Mouse (Mus musculus): ENCODE data around the gene Mrgprb5. TPM values are rescaled to one million over a fixed set of nuclear protein-coding genes. Genes with fewer than 3 reads are reported as not detected.

Gene Mrgprb5
- total RNA-seq (2021) (not detected), polyA plus RNA-seq (2012; rRNA removed) (not detected in 2 replicates)
- long read RNA-seq: 0 reads

DNA sequence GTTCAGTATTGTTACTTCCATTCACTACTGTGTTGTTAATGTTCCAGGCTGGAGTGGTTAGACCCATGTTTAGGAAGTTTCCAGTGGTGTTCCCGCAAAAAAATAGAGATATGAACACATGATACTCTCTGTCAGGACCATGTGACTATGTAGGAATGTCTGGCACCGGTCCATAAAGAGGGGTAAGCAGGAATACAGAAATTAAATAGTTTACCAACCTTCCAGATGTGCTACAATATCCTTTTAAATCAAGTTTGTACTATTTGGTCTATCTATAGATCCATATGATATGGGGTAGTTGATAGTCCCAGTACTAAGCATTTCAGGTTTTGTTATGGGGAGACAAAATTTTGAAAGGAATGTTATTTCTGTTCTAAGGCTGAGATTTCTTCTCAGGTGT, at the start of gene Mrgprb5:
Gene Mrgprb5, minus strand, starts transcription at position 101 of the 400 bp plus-strand sequence.
- intact Hi-C loops (cut with DNase I): no loop called here
- Histone ChIP-seq H3K27me3 (ENCODE audit: control insufficient read depth, insufficient read depth, low read length) (no peaks in the 10 kb centered on the region), H3K4me3 (no peak within 1 kb of the TSS), H3K36me3 (ENCODE audit: control insufficient read depth, insufficient read depth, low read length) (no peaks in the 10 kb centered on the region), H3K27ac (no peak within 1 kb of the TSS), H3K4me1 (ENCODE audit: control insufficient read depth, insufficient read depth, low read length) (no peaks in the 10 kb centered on the region), H3K79me2 (replicated peaks; ENCODE audit: control insufficient read depth, insufficient read depth, low read length) (no peaks in the 10 kb centered on the region), H3K9ac (ENCODE audit: low read depth, low read length) (no peak within 1 kb of the TSS)
- no peak for DNase-seq
- WGBS: 54% methylated on average over 2 of the region's 2 CpGs
- TF ChIP-seq CTCF (IDR thresholded peaks at IDR 0.05) (no peak), POLR2A (IDR thresholded peaks at IDR 0.05; ENCODE audit: insufficient read depth, low read depth, low read length) (no peak), EP300 (IDR thresholded peaks at IDR 0.05; ENCODE audit: insufficient read depth, low read depth, low read length) (no peak)

DNA sequence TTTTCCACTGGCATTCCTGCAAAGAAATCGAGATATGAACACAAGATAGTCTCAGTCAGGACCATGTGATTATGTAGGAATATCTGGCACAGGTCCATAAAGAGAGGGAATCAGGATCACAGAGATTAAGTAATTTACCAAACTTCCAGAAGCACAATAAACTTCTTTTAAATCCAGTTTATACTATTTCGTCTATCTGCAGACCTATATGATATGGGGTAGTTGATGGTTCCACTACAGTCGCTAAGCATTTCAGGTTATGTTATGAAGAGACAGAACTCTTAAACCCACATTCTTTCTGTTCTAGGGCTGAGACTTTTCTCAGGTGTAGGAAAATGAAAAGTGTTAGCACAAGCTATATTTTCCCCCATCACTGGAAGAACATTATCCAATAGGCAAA, 30.4 kb upstream of the Mrgprb5 start, which contains the start of gene Mrgprb4:
Gene Mrgprb4, minus strand, starts transcription at position 101 of the 400 bp plus-strand sequence.
- Histone ChIP-seq H3K36me3 (ENCODE audit: control insufficient read depth, insufficient read depth, low read length) (no peaks in the 10 kb centered on the region), H3K4me3 (no peak within 1 kb of the TSS), H3K4me1 (ENCODE audit: control insufficient read depth, insufficient read depth, low read length) (no peaks in the 10 kb centered on the region), H3K27me3 (ENCODE audit: control insufficient read depth, insufficient read depth, low read length) (no peaks in the 10 kb centered on the region), H3K79me2 (replicated peaks; ENCODE audit: control insufficient read depth, insufficient read depth, low read length) (no peaks in the 10 kb centered on the region), H3K27ac (no peak within 1 kb of the TSS), H3K9ac (ENCODE audit: low read depth, low read length) (no peak within 1 kb of the TSS)
- no peak for DNase-seq
- no peak for TF ChIP-seq CTCF (IDR thresholded peaks at IDR 0.05)
- TF ChIP-seq EP300 (IDR thresholded peaks at IDR 0.05; ENCODE audit: insufficient read depth, low read depth, low read length): no peak
- TF ChIP-seq POLR2A (IDR thresholded peaks at IDR 0.05; ENCODE audit: insufficient read depth, low read depth, low read length): no peak
- 75% methylated on average over 3 of the region's 3 CpGs for WGBS
- intact Hi-C loops (cut with DNase I): no loop called here

DNA sequence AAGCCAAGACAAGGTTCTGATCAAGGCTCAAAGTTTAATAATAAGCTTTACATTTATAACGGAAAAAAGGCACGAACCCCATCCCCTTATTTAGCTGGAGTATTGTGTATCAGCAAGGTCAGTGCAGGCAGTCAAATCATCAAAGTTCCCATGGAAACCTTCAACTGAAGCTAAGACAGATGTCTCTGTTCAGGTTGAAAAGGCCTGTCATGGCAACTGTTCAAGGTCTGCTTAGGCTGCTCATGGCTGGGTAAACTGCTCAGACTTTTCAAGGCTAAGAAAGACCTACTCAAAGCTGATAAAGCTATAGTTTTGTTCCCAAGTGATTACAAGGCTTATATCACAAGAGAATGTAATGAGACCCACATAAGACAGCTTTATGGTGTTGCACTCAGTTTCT, 1.3 kb downstream of the Mrgprb5 start:
- Histone ChIP-seq H3K36me3 (ENCODE audit: control insufficient read depth, insufficient read depth, low read length) (no peaks in the 10 kb centered on the region), H3K9ac (ENCODE audit: low read depth, low read length) (no peak overlapping the region), H3K27me3 (ENCODE audit: control insufficient read depth, insufficient read depth, low read length) (no peaks in the 10 kb centered on the region), H3K27ac (no peak overlapping the region), H3K4me1 (ENCODE audit: control insufficient read depth, insufficient read depth, low read length) (no peaks in the 10 kb centered on the region), H3K4me3 (no peak overlapping the region), H3K79me2 (replicated peaks; ENCODE audit: control insufficient read depth, insufficient read depth, low read length) (no peaks in the 10 kb centered on the region)
- DNase-seq: no peak
- 78% methylated on average over 2 of the region's 2 CpGs for WGBS
- TF ChIP-seq POLR2A (IDR thresholded peaks at IDR 0.05; ENCODE audit: insufficient read depth, low read depth, low read length) (no peak), CTCF (IDR thresholded peaks at IDR 0.05) (no peak), EP300 (IDR thresholded peaks at IDR 0.05; ENCODE audit: insufficient read depth, low read depth, low read length) (no peak)
- intact Hi-C loops (cut with DNase I): no loop called here

DNA sequence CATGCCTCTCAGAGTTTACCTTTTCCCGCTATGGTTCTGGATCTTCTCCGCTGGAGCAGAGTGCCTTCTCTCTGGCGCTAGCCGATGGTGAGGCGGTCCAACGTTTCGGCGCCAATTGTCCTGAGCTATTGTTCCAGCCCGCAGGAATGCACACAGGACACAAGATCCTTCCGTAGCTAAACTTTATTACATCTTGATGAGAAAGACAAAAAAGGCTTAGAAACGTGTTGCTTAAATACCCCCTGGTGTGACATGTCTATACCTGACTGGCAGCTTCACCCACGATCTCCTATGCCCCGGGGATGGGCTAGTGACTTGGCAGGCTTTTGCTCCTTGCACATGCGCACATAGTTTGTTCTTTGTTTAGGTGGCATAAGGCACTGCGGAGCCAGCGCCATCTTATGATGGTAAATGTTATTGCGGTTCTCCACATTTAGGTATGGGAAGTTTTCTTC, 30.5 kb downstream of the Mrgprb5 start:
- Histone ChIP-seq H3K27ac (no peak overlapping the region), H3K4me1 (ENCODE audit: control insufficient read depth, insufficient read depth, low read length) (no peaks in the 10 kb centered on the region), H3K4me3 (peak overlapping the region; percentile 33), H3K79me2 (replicated peaks; ENCODE audit: control insufficient read depth, insufficient read depth, low read length) (no peaks in the 10 kb centered on the region), H3K36me3 (ENCODE audit: control insufficient read depth, insufficient read depth, low read length) (no peaks in the 10 kb centered on the region), H3K9ac (ENCODE audit: low read depth, low read length) (peak overlapping the region; percentile 66), H3K27me3 (ENCODE audit: control insufficient read depth, insufficient read depth, low read length) (no peaks in the 10 kb centered on the region)
- TF ChIP-seq CTCF (IDR thresholded peaks at IDR 0.05): peak; percentile 54
- TF ChIP-seq POLR2A (IDR thresholded peaks at IDR 0.05; ENCODE audit: insufficient read depth, low read depth, low read length): 0 out of 2 replicates have a peak, but pooled peaks have one; percentile 40
- no peak for TF ChIP-seq EP300 (IDR thresholded peaks at IDR 0.05; ENCODE audit: insufficient read depth, low read depth, low read length)
- intact Hi-C loops (cut with DNase I): no loop called here
- no peak for DNase-seq
- WGBS: 1% methylated on average over 17 of the region's 17 CpGs

DNA sequence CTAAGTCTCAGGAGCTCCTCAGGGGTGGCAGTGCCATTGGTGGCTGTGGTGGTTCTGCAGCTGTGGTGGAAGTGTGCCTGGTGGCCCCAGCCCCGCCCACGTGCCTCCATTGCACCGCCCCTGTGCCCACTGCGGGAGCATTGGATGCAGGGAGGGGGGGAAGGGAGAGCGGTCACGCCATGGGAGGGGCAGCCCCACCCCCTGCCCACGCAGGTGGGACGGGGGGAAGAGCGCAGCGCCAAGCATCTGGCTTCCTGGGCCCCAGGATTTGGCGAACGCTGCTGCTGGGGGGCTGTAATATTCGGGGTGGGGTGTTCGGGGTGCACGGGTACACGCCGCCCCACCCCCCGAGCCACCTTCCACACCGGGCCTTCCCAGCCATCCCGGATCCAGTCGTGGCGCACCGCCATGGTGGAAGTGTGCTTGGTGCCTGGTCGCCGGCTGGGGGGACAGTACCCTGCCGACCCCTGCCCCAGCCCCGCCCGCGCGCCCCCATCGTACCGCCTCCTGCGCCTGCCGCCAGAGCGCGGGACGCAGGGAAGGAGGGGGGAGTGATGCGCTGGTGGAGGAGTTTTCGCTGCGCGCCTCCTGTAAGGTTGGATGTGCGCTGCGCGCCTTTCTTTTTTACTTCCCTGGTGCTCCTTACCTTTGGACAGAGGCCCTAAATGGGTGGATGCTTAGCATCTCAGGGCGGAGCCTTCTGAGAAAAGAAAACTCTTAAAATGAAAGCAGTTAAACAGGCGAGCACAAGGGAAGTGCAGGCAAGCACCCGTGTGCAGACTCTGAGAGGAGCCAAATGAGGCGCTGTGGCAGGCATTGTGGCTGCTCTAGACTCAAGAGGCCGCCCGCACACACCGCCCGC, 31.4 kb downstream of the Mrgprb5 start:
- H3K36me3 ChIP-seq (ENCODE audit: control insufficient read depth, insufficient read depth, low read length): no peaks in the 10 kb centered on the region
- peak overlapping the region; percentile 66 for H3K9ac ChIP-seq (ENCODE audit: low read depth, low read length)
- no peaks in the 10 kb centered on the region for H3K79me2 ChIP-seq (replicated peaks; ENCODE audit: control insufficient read depth, insufficient read depth, low read length)
- no peak overlapping the region for H3K27ac ChIP-seq
- no peak for DNase-seq
- no peak for TF ChIP-seq CTCF (IDR thresholded peaks at IDR 0.05)
- TF ChIP-seq EP300 (IDR thresholded peaks at IDR 0.05; ENCODE audit: insufficient read depth, low read depth, low read length): no peak
- no peak for TF ChIP-seq POLR2A (IDR thresholded peaks at IDR 0.05; ENCODE audit: insufficient read depth, low read depth, low read length)
- WGBS: 3% methylated on average over 52 of the region's 52 CpGs
- no peaks in the 10 kb centered on the region for H3K4me1 ChIP-seq (ENCODE audit: control insufficient read depth, insufficient read depth, low read length)
- intact Hi-C loops (cut with DNase I): no loop called here
- H3K27me3 ChIP-seq (ENCODE audit: control insufficient read depth, insufficient read depth, low read length): no peaks in the 10 kb centered on the region
- peak overlapping the region; percentile 33 for H3K4me3 ChIP-seq

DNA sequence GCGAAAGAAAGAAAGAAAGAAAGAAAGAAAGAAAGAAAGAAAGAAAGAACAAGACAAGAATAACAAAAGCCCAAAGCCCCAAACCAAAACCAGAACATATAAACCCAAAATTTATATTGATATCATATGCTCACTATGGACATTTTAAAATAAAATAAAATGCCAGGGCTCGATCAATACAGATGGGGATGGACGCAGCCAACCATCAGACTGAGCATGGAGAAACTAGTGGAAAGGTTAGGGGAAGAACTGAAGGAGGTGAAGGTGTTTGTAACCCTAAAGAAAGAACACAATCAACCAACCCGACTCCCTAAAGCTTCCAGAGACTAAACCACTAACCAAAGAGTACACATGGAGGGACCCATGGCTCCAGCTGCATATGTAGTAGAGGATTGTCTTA, 36.1 kb downstream of the Mrgprb5 start:
- Histone ChIP-seq H3K4me3 (no peak overlapping the region), H3K79me2 (replicated peaks; ENCODE audit: control insufficient read depth, insufficient read depth, low read length) (no peaks in the 10 kb centered on the region), H3K27me3 (ENCODE audit: control insufficient read depth, insufficient read depth, low read length) (no peaks in the 10 kb centered on the region), H3K36me3 (ENCODE audit: control insufficient read depth, insufficient read depth, low read length) (no peaks in the 10 kb centered on the region), H3K9ac (ENCODE audit: low read depth, low read length) (no peak overlapping the region), H3K27ac (no peak overlapping the region), H3K4me1 (ENCODE audit: control insufficient read depth, insufficient read depth, low read length) (no peaks in the 10 kb centered on the region)
- 51% methylated on average over 4 of the region's 4 CpGs for WGBS
- TF ChIP-seq EP300 (IDR thresholded peaks at IDR 0.05; ENCODE audit: insufficient read depth, low read depth, low read length): no peak
- no peak for TF ChIP-seq CTCF (IDR thresholded peaks at IDR 0.05)
- no peak for DNase-seq
- intact Hi-C loops (cut with DNase I): no loop called here

All from heart, adult 2 months (tissue).